Mouse (Mus musculus): Measurements from ENCODE around the gene Cdc25a.

GRCm38 (mm10) chr9:109850099-109850498, 25.3 kb upstream of the Cdc25a start:
- no peak for TF ChIP-seq CTCF (IDR thresholded peaks at IDR 0.05; ENCODE audit: insufficient read depth, low read depth, low read length)
- no peak for TF ChIP-seq POLR2A (IDR thresholded peaks at IDR 0.05; ENCODE audit: insufficient read depth, low read depth, low read length)

Data from olfactory bulb, adult 2 months (tissue).